12 mouse cellular contexts compared by ENCODE assay signal in the genomic region with DNA sequence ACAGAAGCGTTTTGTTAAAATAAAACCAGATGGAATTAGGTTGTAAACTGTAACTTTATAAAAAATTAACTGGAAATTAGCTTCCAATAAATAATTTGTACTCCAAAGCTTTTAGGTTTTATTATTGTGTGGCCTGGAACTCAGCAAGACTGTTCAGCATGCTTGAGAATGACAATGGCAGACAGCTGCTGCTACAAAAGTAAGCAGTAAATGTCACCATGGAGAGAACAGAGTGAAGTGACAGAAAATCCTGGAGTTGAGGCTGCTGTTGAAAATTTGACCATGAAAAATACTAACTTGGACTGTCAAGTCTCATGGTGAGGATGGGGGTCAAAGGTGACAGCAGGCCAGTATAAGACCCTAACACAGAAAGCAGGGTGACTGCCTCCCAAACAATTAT.
"Had no signal": no experiment of that assay in that cellular context is flagged by ENCODE, and none has a peak within 500 bp of the region (broad histone marks: within the 10 kb centered on the region; RNA-seq: fewer than 3 reads in every experiment).

No protein-coding gene starts in this region.

- DNase-seq: gastrocnemius, adult 2 months; gastrocnemius, postnatal 10 days; gastrocnemius, postnatal 25 days; heart, adult 2 months; heart, postnatal 14 days; heart, postnatal 36 days; kidney, adult 18-20 months; kidney, adult 8-10 months; kidney, postnatal 25 days; layer of hippocampus, adult 9-11 months; layer of hippocampus, postnatal 36 days; left cerebral cortex, postnatal 4 days had no signal
